Mouse (Mus musculus): ENCODE results near the gene H2-Ob. TPM values are rescaled to one million over a fixed set of nuclear protein-coding genes. Genes with fewer than 3 reads are reported as not detected.

Gene H2-Ob
- polyA plus RNA-seq, 1 experiment from 2014 or later: 0.30 TPM

GRCm38 (mm10) chr17:34209680-34210079 lies 29.0 kb upstream of the H2-Ob start:
- WGBS: 46% methylated on average over 3 of the region's 3 CpGs
- Histone ChIP-seq H3K27me3 (replicated peaks; ENCODE audit: control insufficient read depth, insufficient read depth, low read length) (0 out of 2 replicates have a peak, but pooled peaks cover 8% of the 10 kb centered on the region), H3K27ac (ENCODE audit: low read depth, low read length) (no peak overlapping the region), H3K4me1 (replicated peaks; ENCODE audit: control insufficient read depth, insufficient read depth, low read length) (no peaks in the 10 kb centered on the region), H3K36me3 (ENCODE audit: control insufficient read depth, insufficient read depth) (no peaks in the 10 kb centered on the region), H3K4me3 (ENCODE audit: low read depth, low read length) (no peak overlapping the region), H3K9me3 (ENCODE audit: control insufficient read depth) (no peaks in the 10 kb centered on the region), H3K9ac (ENCODE audit: low read depth, low read length) (no peak overlapping the region), H3K4me2 (replicated peaks; ENCODE audit: low read depth) (no peak overlapping the region)
- TF ChIP-seq CTCF (IDR thresholded peaks at IDR 0.05; ENCODE audit: low read depth): peak; percentile 54
- ATAC-seq: no peak

GRCm38 (mm10) chr17:34210599-34210998 lies 28.1 kb upstream of the H2-Ob start:
- H3K4me1 ChIP-seq (replicated peaks; ENCODE audit: control insufficient read depth, insufficient read depth, low read length): no peaks in the 10 kb centered on the region
- H3K9ac ChIP-seq (ENCODE audit: low read depth, low read length): no peak overlapping the region
- TF ChIP-seq CTCF (IDR thresholded peaks at IDR 0.05; ENCODE audit: low read depth): no peak
- H3K27ac ChIP-seq (ENCODE audit: low read depth, low read length): no peak overlapping the region
- H3K36me3 ChIP-seq (ENCODE audit: control insufficient read depth, insufficient read depth): no peaks in the 10 kb centered on the region
- no peak for ATAC-seq
- WGBS: 73% methylated on average over 3 of the region's 3 CpGs
- no peaks in the 10 kb centered on the region for H3K9me3 ChIP-seq (ENCODE audit: control insufficient read depth)
- no peak overlapping the region for H3K4me3 ChIP-seq (ENCODE audit: low read depth, low read length)
- 0 out of 2 replicates have a peak, but pooled peaks cover 8% of the 10 kb centered on the region for H3K27me3 ChIP-seq (replicated peaks; ENCODE audit: control insufficient read depth, insufficient read depth, low read length)
- no peak overlapping the region for H3K4me2 ChIP-seq (replicated peaks; ENCODE audit: low read depth)

- 27% methylated on average over 23 of the region's 23 CpGs for WGBS
- Histone ChIP-seq H3K9ac (ENCODE audit: low read depth, low read length) (no peak overlapping the region), H3K4me3 (ENCODE audit: low read depth, low read length) (no peak overlapping the region), H3K36me3 (ENCODE audit: control insufficient read depth, insufficient read depth) (no peaks in the 10 kb centered on the region), H3K4me2 (replicated peaks; ENCODE audit: low read depth) (no peak overlapping the region), H3K27me3 (replicated peaks; ENCODE audit: control insufficient read depth, insufficient read depth, low read length) (0 out of 2 replicates have a peak, but pooled peaks cover 8% of the 10 kb centered on the region), H3K4me1 (replicated peaks; ENCODE audit: control insufficient read depth, insufficient read depth, low read length) (no peaks in the 10 kb centered on the region), H3K27ac (ENCODE audit: low read depth, low read length) (no peak overlapping the region), H3K9me3 (ENCODE audit: control insufficient read depth) (no peaks in the 10 kb centered on the region)
- ATAC-seq: no peak
- no peak for TF ChIP-seq CTCF (IDR thresholded peaks at IDR 0.05; ENCODE audit: low read depth)
These were observed 26.8 kb upstream of the H2-Ob start for GRCm38 (mm10) chr17:34211746-34212365.

GRCm38 (mm10) chr17:34213936-34214335 lies 24.8 kb upstream of the H2-Ob start:
- Histone ChIP-seq H3K4me3 (ENCODE audit: low read depth, low read length) (no peak overlapping the region), H3K9ac (ENCODE audit: low read depth, low read length) (no peak overlapping the region), H3K27ac (ENCODE audit: low read depth, low read length) (no peak overlapping the region), H3K9me3 (ENCODE audit: control insufficient read depth) (no peaks in the 10 kb centered on the region), H3K36me3 (ENCODE audit: control insufficient read depth, insufficient read depth) (no peaks in the 10 kb centered on the region), H3K27me3 (replicated peaks; ENCODE audit: control insufficient read depth, insufficient read depth, low read length) (0 out of 2 replicates have a peak, but pooled peaks cover 8% of the 10 kb centered on the region), H3K4me2 (replicated peaks; ENCODE audit: low read depth) (no peak overlapping the region), H3K4me1 (replicated peaks; ENCODE audit: control insufficient read depth, insufficient read depth, low read length) (no peaks in the 10 kb centered on the region)
- no peak for ATAC-seq
- WGBS: 49% methylated on average over 21 of the region's 21 CpGs
- no peak for TF ChIP-seq CTCF (IDR thresholded peaks at IDR 0.05; ENCODE audit: low read depth)

GRCm38 (mm10) chr17:34215176-34215575 lies 23.5 kb upstream of the H2-Ob start:
- 0 out of 2 replicates have a peak, but pooled peaks cover 8% of the 10 kb centered on the region for H3K27me3 ChIP-seq (replicated peaks; ENCODE audit: control insufficient read depth, insufficient read depth, low read length)
- H3K4me3 ChIP-seq (ENCODE audit: low read depth, low read length): no peak overlapping the region
- no peak for TF ChIP-seq CTCF (IDR thresholded peaks at IDR 0.05; ENCODE audit: low read depth)
- ATAC-seq: no peak
- H3K27ac ChIP-seq (ENCODE audit: low read depth, low read length): no peak overlapping the region
- no peaks in the 10 kb centered on the region for H3K36me3 ChIP-seq (ENCODE audit: control insufficient read depth, insufficient read depth)
- H3K9ac ChIP-seq (ENCODE audit: low read depth, low read length): no peak overlapping the region
- 88% methylated on average over 12 of the region's 12 CpGs for WGBS
- H3K4me2 ChIP-seq (replicated peaks; ENCODE audit: low read depth): no peak overlapping the region
- H3K4me1 ChIP-seq (replicated peaks; ENCODE audit: control insufficient read depth, insufficient read depth, low read length): no peaks in the 10 kb centered on the region
- no peaks in the 10 kb centered on the region for H3K9me3 ChIP-seq (ENCODE audit: control insufficient read depth)

- WGBS: 79% methylated on average over 8 of the region's 8 CpGs
These were observed 21.3 kb upstream of the H2-Ob start for GRCm38 (mm10) chr17:34217216-34217928.

More at GRCm38 (mm10) chr17:34217216-34217928, 21.3 kb upstream of the H2-Ob start:
- no peak for ATAC-seq
- Histone ChIP-seq H3K36me3 (ENCODE audit: control insufficient read depth, insufficient read depth) (no peaks in the 10 kb centered on the region), H3K4me3 (ENCODE audit: low read depth, low read length) (no peak overlapping the region), H3K27me3 (replicated peaks; ENCODE audit: control insufficient read depth, insufficient read depth, low read length) (0 out of 2 replicates have a peak, but pooled peaks cover 3% of the 10 kb centered on the region), H3K27ac (ENCODE audit: low read depth, low read length) (no peak overlapping the region), H3K9ac (ENCODE audit: low read depth, low read length) (no peak overlapping the region), H3K9me3 (ENCODE audit: control insufficient read depth) (no peaks in the 10 kb centered on the region), H3K4me1 (replicated peaks; ENCODE audit: control insufficient read depth, insufficient read depth, low read length) (no peaks in the 10 kb centered on the region), H3K4me2 (replicated peaks; ENCODE audit: low read depth) (no peak overlapping the region)
- TF ChIP-seq CTCF (IDR thresholded peaks at IDR 0.05; ENCODE audit: low read depth): no peak
